Mouse (Mus musculus) ES-E14 (cell line): ENCODE results near the gene Ercc2.

Source experiments
- CHD2 ChIP-seq: IDR thresholded peaks from 2 replicates; pipeline ENCODE4 v1.6.1; 2014; ENCODE audit warnings: mild to moderate bottlenecking, low read depth, low read length, inconsistent platforms
- HCFC1 ChIP-seq: IDR thresholded peaks from 2 replicates; pipeline ENCODE4 v1.6.1; 2012; ENCODE audit warnings: low read length, inconsistent platforms, borderline replicate concordance; ENCODE audit not compliant: insufficient read depth
- MAFK ChIP-seq: IDR thresholded peaks from 2 replicates; pipeline ENCODE4 v1.6.1; 2014; ENCODE audit warnings: mild to moderate bottlenecking, low read depth, low read length, inconsistent platforms; ENCODE audit not compliant: insufficient read depth
- ZC3H11A ChIP-seq: IDR thresholded peaks from 2 replicates; pipeline ENCODE4 v1.6.1; 2012; ENCODE audit warnings: low read depth, mild to moderate bottlenecking, inconsistent platforms, low read length, borderline replicate concordance
- ZNF384 ChIP-seq: IDR thresholded peaks from 2 replicates; pipeline ENCODE4 v1.6.1; 2012; ENCODE audit warnings: low read depth, low read length, inconsistent platforms

- TF ChIP-seq HCFC1 (no peak), MAFK (no peak), ZC3H11A (no peak), ZNF384 (no peak), CHD2 (no peak)
Measured at GRCm38 (mm10) chr7:19436276-19436675, 54.5 kb downstream of the Ercc2 start.
